Mouse (Mus musculus) testis, adult 2 months (tissue): ENCODE results near the gene Cx3cr1. TPM values are rescaled to one million over a fixed set of nuclear protein-coding genes. Genes with fewer than 3 reads are reported as not detected.

ENCODE experiments used
- H3K27ac ChIP-seq: fragments of 200-500 bp; 2 replicates; pipeline ENCODE4 v1.5.1; 2012; ENCODE audit warnings: low read depth, low read length; ENCODE audit not compliant: control insufficient read depth, insufficient read depth
- H3K27me3 ChIP-seq: fragments of 200-500 bp; 2 replicates; pipeline ENCODE4 v1.6.1; 2012; ENCODE audit warnings: mild to moderate bottlenecking, low read length, moderate library complexity; ENCODE audit not compliant: control insufficient read depth, insufficient read depth
- H3K36me3 ChIP-seq: fragments of 200-500 bp; 2 replicates; pipeline ENCODE4 v1.6.1; 2012; ENCODE audit warnings: mild to moderate bottlenecking, low read length; ENCODE audit not compliant: control insufficient read depth, insufficient read depth
- H3K4me1 ChIP-seq: fragments of 200-500 bp; 2 replicates; pipeline ENCODE4 v1.6.1; 2012; ENCODE audit warnings: low read length; ENCODE audit not compliant: control insufficient read depth, insufficient read depth
- H3K4me3 ChIP-seq: fragments of 200-500 bp; 2 replicates; pipeline ENCODE4 v1.5.1; 2012; ENCODE audit warnings: low read depth, mild to moderate bottlenecking, low read length, moderate library complexity, mixed read lengths; ENCODE audit not compliant: control insufficient read depth
- CTCF ChIP-seq: fragments of 200-500 bp; IDR thresholded peaks from 2 replicates; pipeline ENCODE4 v1.5.1; 2012; ENCODE audit warnings: low read depth, mild to moderate bottlenecking, inconsistent platforms, low read length, moderate library complexity; ENCODE audit not compliant: control insufficient read depth, insufficient read depth, insufficient replicate concordance
- POLR2A ChIP-seq: fragments of 200-500 bp; IDR thresholded peaks from 2 replicates; pipeline ENCODE4 v1.6.1; 2012; ENCODE audit warnings: low read depth, mild to moderate bottlenecking, inconsistent platforms, low read length, moderate library complexity; ENCODE audit not compliant: control insufficient read depth
- polyA plus RNA-seq: library from polyadenylated mRNA; depleted of rRNA; stranded (reverse); fragments of >200 nt; gene quantifications from 2 replicates; pipeline ENCODE4 v1.2.3, GENCODE M21; 2012; rRNA removed

The Cx3cr1 gene
- polyA plus RNA-seq, 1 experiment, result 2.7 TPM

DNA sequence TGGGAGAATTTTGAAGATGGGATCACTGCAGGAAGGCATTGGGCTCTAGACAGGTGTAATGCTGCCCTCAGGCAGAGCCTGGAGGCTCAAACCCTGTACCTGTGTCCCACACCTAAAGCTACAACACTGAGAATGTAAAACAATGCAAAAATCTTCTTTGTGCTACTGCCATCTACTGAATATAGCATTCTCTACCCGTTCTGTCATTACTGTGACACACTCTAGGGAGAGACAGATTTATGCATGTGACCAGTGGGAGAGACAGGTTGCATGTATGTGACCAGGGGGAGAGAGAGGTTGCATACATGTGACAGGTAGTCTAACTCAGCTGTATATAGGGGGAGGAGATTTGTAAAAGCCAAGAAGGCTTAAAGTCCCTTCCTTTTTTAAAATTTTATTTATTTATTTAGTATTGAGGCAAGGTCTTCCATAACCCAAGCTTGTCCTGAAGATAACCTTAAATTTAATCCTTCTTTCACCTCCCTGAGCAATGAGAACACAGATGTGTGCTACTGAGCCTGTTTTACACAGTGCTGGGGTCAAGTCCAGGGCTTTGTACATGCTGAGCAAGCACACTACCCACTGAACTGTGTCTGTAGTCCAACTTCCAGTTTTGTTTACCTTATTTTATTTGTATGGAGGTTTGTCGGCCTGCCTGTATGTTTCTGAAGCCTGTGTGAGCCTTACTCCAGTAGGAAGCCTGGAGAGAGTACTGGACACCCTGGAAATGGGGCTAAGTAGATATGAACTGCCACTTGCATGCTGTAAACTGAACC, 216.4 kb downstream of the Cx3cr1 start:
- Histone ChIP-seq H3K36me3 (no peaks in the 10 kb centered on the region), H3K4me3 (no peak overlapping the region), H3K27me3 (no peaks in the 10 kb centered on the region), H3K27ac (no peak overlapping the region), H3K4me1 (no peaks in the 10 kb centered on the region)
- TF ChIP-seq POLR2A (no peak), CTCF (no peak)

DNA sequence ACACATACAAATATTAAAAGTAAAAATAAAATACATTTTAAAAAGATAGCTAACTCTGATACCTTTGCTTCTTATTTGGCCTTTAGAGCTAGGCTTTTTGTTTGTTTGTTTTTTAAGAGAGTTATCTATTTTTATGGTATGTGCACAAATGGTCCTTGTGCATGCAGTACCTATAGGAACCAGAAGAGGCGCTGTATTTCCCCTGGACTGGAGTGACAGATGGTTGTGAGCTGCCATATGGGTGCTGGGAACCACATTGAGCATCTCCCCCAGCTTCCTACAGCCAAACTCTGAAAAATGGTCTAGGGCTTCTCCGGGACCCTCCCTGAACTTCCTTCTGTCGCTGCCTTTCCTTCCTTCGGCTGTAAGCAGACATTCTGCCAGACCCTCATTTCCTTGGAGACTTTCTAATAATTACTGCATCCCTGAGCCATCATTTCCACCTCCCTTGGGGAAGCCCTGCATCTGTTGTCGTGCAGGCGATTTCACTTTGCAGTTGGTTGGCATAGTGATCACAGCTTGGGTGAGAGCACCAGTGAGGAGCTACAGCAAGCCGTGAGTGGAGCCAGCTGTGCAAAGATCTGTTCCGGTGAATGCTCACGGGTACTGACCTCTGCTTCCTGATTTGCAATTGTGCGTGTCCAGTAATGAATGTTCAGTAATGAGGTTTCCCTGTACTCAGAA, 217.2 kb downstream of the Cx3cr1 start:
- TF ChIP-seq CTCF (no peak), POLR2A (no peak)
- Histone ChIP-seq H3K4me3 (no peak overlapping the region), H3K4me1 (no peaks in the 10 kb centered on the region), H3K27me3 (no peaks in the 10 kb centered on the region), H3K36me3 (no peaks in the 10 kb centered on the region), H3K27ac (no peak overlapping the region)

Other genes with a start within 250 kb of the Cx3cr1 start
- gene Scn11a, start 244.4 kb downstream of the Cx3cr1 start, polyA plus RNA-seq, result 0.20 and 0.26 TPM in 2 replicates
- gene Wdr48, start 175.0 kb downstream of the Cx3cr1 start, polyA plus RNA-seq, result 346 and 472 TPM in 2 replicates
- gene Gorasp1, start 132.3 kb downstream of the Cx3cr1 start, polyA plus RNA-seq, result 11.5 and 14.1 TPM in 2 replicates
- 66.1 and 68.7 TPM in 2 replicates for gene Ttc21a, start 132.3 kb downstream of the Cx3cr1 start, polyA plus RNA-seq
- gene Csrnp1, start 85.2 kb downstream of the Cx3cr1 start, polyA plus RNA-seq, result 99.8 and 99.9 TPM in 2 replicates
- 0.67 and 0.90 TPM in 2 replicates for gene Xirp1, start 46.3 kb downstream of the Cx3cr1 start, polyA plus RNA-seq
- gene Ccr8, start 22.2 kb upstream of the Cx3cr1 start, polyA plus RNA-seq, result not detected in 2 replicates
- gene Slc25a38, start 40.5 kb upstream of the Cx3cr1 start, polyA plus RNA-seq, result 27.8 and 28.2 TPM in 2 replicates
- 310 and 318 TPM in 2 replicates for gene Rpsa, start 57.8 kb upstream of the Cx3cr1 start, polyA plus RNA-seq
- 0.49 and 0.79 TPM in 2 replicates for gene Mobp, start 79.8 kb upstream of the Cx3cr1 start, polyA plus RNA-seq
- 0.40 and 0.41 TPM in 2 replicates for gene Myrip, start 231.6 kb upstream of the Cx3cr1 start, polyA plus RNA-seq